Mouse (Mus musculus) heart, postnatal 0 days (tissue): ENCODE data around the gene Kptn.

Experiments
- CTCF ChIP-seq: IDR thresholded peaks from 2 replicates; pipeline ENCODE4 v1.5.1; 2016; ENCODE audit warnings: antibody characterized with exemption, control low read depth, low read depth
- EP300 ChIP-seq: IDR thresholded peaks from 2 replicates; pipeline ENCODE4 v1.6.1; 2016; ENCODE audit warnings: antibody characterized with exemption, low read depth

DNA sequence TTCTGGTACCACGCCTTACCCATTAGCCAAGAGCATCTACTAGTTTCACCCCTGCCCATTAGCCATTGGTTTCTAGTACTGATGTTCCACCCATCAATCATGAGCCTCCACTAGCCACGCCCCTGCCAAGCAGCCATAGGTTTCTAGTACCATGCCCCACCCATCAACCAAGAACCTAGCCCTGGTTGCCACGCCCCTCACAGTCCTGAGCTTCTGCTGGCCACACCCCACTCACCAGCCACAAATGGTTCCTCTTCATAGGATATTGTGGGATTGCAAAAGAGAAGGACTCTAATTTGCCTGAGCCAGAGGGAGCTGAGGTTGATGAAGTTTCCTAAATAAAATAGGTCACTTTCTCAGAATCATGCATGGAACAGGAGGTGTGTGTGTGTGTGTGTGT lies 41.0 kb downstream of the Kptn start:
- TF ChIP-seq CTCF (no peak), EP300 (no peak)
